Mouse (Mus musculus) limb, embryonic 12.5 days (tissue): ENCODE measurements around the gene 1810043G02Rik. TPM values are rescaled to one million over a fixed set of nuclear protein-coding genes. Genes with fewer than 3 reads are reported as not detected.
"Not testable (repeated sequence)": the region's sequence is repeated elsewhere in the genome, so short reads cannot be mapped to it uniquely, and the experiment has no call there.

Experiments used
- ATAC-seq: fragments of 200-750 bp; cut with Nextera tagmentation; 2 replicates; pipeline ENCODE4 v1.8.0; 2017; ENCODE audit warnings: low read depth, moderate TSS enrichment; ENCODE audit not compliant: insufficient number of reproducible peaks, insufficient read depth, low FRiP score, low TSS enrichment
- H3K27ac ChIP-seq: fragments of 300-500 bp; sonication (generic); 2 replicates; pipeline ENCODE4 v1.5.1; 2016; ENCODE audit warnings: mild to moderate bottlenecking, moderate library complexity
- H3K27me3 ChIP-seq: fragments of 300-500 bp; sonication (generic); 2 replicates; pipeline ENCODE4 v1.6.1; 2016; ENCODE audit warnings: mild to moderate bottlenecking, moderate library complexity
- H3K36me3 ChIP-seq: fragments of 300-500 bp; sonication (generic); 2 replicates; pipeline ENCODE4 v1.6.1; 2016; ENCODE audit warnings: mild to moderate bottlenecking, moderate library complexity
- H3K4me1 ChIP-seq: fragments of 300-500 bp; sonication (generic); replicated peaks from 2 replicates; pipeline ENCODE4 v1.6.1; 2016
- H3K4me2 ChIP-seq: fragments of 300-500 bp; sonication (generic); 2 replicates; pipeline ENCODE4 v1.6.1; 2016; ENCODE audit warnings: mild to moderate bottlenecking, moderate library complexity
- H3K4me3 ChIP-seq: fragments of 300-500 bp; sonication (generic); replicated peaks from 2 replicates; pipeline ENCODE4 v1.5.1; 2016; ENCODE audit warnings: mild to moderate bottlenecking
- H3K9ac ChIP-seq: fragments of 300-500 bp; sonication (generic); replicated peaks from 2 replicates; pipeline ENCODE4 v1.6.1; 2016; ENCODE audit warnings: mild to moderate bottlenecking, moderate library complexity
- H3K9me3 ChIP-seq: fragments of 300-500 bp; sonication (generic); 2 replicates; pipeline ENCODE4 v1.6.1; 2016; ENCODE audit warnings: mild to moderate bottlenecking, moderate library complexity
- WGBS: fragments of 180-500 bp; shearing (Covaris S2); methylation state at CpG from one replicate; pipeline ENCODE4 v1.1.7; 2016; 5-methylcytosine and 5-hydroxymethylcytosine counted together
- polyA plus RNA-seq: library from polyadenylated mRNA; unstranded; fragments of >200 nt; fragmentation: Nextera tagmentation; extraction: Ambion mirVana; gene quantifications from 2 replicates; pipeline ENCODE4 v1.2.1, GENCODE M21; 2016

Gene 1810043G02Rik
- polyA plus RNA-seq, 1 experiment from 2014 or later: 29.2 TPM

DNA sequence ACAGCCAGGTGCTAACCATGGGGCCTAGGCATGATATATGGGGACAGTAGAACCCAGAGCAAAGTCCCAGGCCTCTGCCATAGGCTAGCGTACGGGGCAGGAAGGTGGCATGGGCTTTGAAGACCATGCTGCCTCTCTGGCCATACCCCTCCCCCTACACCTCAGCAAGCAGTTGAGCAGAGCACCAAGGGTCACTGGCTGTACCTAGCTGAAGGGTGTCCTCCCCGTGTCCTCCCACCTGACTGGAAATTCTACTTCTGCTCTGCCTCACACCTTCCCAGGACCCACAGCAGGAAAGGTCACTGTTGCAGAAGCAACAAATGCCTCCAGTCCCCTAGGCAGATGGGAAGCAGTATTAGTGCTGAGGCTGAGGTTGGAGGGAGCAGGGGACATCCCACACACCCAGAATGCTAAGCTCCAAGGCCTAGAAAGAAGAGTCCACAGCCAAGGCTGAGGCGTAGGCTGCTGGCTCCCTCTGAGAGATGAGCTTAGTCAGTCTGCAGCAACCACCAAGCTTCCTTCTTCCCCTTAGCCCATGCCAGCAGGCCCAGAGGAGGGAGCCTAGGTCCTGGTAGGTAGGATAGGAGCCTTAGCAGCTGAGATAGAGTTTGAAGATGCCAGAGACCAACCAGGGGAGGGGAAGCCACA is 27.6 kb downstream of the 1810043G02Rik start:
- Histone ChIP-seq H3K4me3 (no peak overlapping the region), H3K27me3 (no peaks in the 10 kb centered on the region), H3K27ac (no peak overlapping the region), H3K36me3 (peaks cover 44% of the 10 kb centered on the region), H3K9me3 (no peaks in the 10 kb centered on the region), H3K9ac (no peak overlapping the region), H3K4me1 (peaks cover 37% of the 10 kb centered on the region), H3K4me2 (peak overlapping the region; percentile 88)
- ATAC-seq: no peak
- 83% methylated on average over 4 of the region's 4 CpGs for WGBS

GRCm38 (mm10) chr10:78007203-78007602 is 28.9 kb downstream of the 1810043G02Rik start:
- ATAC-seq: no peak
- no peaks in the 10 kb centered on the region for H3K27me3 ChIP-seq
- peaks cover 31% of the 10 kb centered on the region for H3K36me3 ChIP-seq
- H3K4me2 ChIP-seq: peak overlapping the region; percentile 88
- no peak overlapping the region for H3K27ac ChIP-seq
- peaks cover 37% of the 10 kb centered on the region for H3K4me1 ChIP-seq
- H3K4me3 ChIP-seq: peak overlapping the region; percentile 11; the same call in 1 of the 2 replicates
- no peaks in the 10 kb centered on the region for H3K9me3 ChIP-seq
- H3K9ac ChIP-seq: 0 out of 2 replicates have a peak overlapping the region, but pooled peaks have one; percentile 27
- WGBS: 34% methylated on average over 7 of the region's 7 CpGs

GRCm38 (mm10) chr10:78008169-78008568 is 29.8 kb downstream of the 1810043G02Rik start:
- H3K4me3 ChIP-seq: peak overlapping the region; percentile 78
- peak overlapping the region; percentile 88 for H3K4me2 ChIP-seq
- H3K27ac ChIP-seq: peak overlapping the region; percentile 98; the same call in 1 of the 2 replicates
- H3K9me3 ChIP-seq: no peaks in the 10 kb centered on the region
- H3K27me3 ChIP-seq: no peaks in the 10 kb centered on the region
- ATAC-seq: no peak
- H3K9ac ChIP-seq: peak overlapping the region; percentile 85
- 74% methylated on average over 3 of the region's 3 CpGs for WGBS
- peaks cover 37% of the 10 kb centered on the region for H3K4me1 ChIP-seq
- H3K36me3 ChIP-seq: peaks cover 22% of the 10 kb centered on the region; the same call in 1 of the 2 replicates

- H3K27ac ChIP-seq: peak overlapping the region; percentile 98
- peaks cover 37% of the 10 kb centered on the region for H3K4me1 ChIP-seq
- H3K27me3 ChIP-seq: no peaks in the 10 kb centered on the region
- WGBS: under 1% methylated on average over 59 of the region's 59 CpGs
- peak overlapping the region; percentile 88 for H3K4me2 ChIP-seq
- H3K4me3 ChIP-seq: peak overlapping the region; percentile 78
- H3K36me3 ChIP-seq: peaks cover 13% of the 10 kb centered on the region; the same call in 1 of the 2 replicates
- peak overlapping the region; percentile 85 for H3K9ac ChIP-seq
- peak; percentile 94 for ATAC-seq
- H3K9me3 ChIP-seq: no peaks in the 10 kb centered on the region; the same call in 1 of the 2 replicates
These were observed 31.0 kb downstream of the 1810043G02Rik start for GRCm38 (mm10) chr10:78009184-78009944.

- peak within 1 kb of the TSS; percentile 98 for H3K27ac ChIP-seq
- ATAC-seq: no peak; the same call in 1 of the 2 replicates
These were observed 31.6 kb downstream of the 1810043G02Rik start, which contains the start of gene Pfkl for GRCm38 (mm10) chr10:78009945-78010293. Pfkl (minus strand) TSS chr10:78010083.

DNA sequence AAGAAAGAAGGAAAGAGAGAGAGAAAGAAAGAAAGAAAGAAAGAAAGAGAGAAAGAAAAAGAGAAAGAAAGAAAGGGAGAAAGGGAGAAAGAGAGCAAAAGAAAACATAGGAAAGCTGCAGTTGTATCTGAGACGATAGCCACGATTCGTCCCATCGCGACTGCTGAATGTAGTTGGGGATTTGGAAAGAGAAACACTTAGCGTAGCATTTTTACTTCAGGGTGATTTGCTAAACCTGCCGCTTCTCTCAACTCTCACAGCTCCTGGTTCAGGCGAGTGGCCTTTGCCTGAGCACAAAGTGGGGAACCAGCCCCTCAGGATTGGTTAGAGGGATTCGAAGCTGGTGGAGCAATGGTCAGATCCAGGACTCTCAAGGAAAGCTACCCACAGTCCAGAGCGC is 32.0 kb downstream of the 1810043G02Rik start:
- peak overlapping the region; percentile 1; the same call in 1 of the 2 replicates for H3K9ac ChIP-seq
- peak overlapping the region; percentile 88 for H3K4me2 ChIP-seq
- no peak for ATAC-seq
- H3K36me3 ChIP-seq: peaks cover 3% of the 10 kb centered on the region; the same call in 1 of the 2 replicates
- H3K4me1 ChIP-seq: peaks cover 37% of the 10 kb centered on the region
- no peaks in the 10 kb centered on the region for H3K27me3 ChIP-seq
- 0 out of 2 replicates have a peak overlapping the region, but pooled peaks have one; percentile 3 for H3K4me3 ChIP-seq
- WGBS: 21% methylated on average over 10 of the region's 10 CpGs
- H3K9me3 ChIP-seq: peaks cover 8% of the 10 kb centered on the region; the same call in 1 of the 2 replicates
- peak overlapping the region; percentile 46; the same call in 1 of the 2 replicates for H3K27ac ChIP-seq

More at GRCm38 (mm10) chr10:78009945-78010293, 31.6 kb downstream of the 1810043G02Rik start, which contains the start of gene Pfkl:
- H3K4me3 ChIP-seq: peak within 1 kb of the TSS; percentile 78
- no peaks in the 10 kb centered on the region for H3K27me3 ChIP-seq
- peak within 1 kb of the TSS; percentile 85 for H3K9ac ChIP-seq
- peaks cover 7% of the 10 kb centered on the region; the same call in 1 of the 2 replicates for H3K36me3 ChIP-seq
- peaks cover 6% of the 10 kb centered on the region; the same call in 1 of the 2 replicates for H3K9me3 ChIP-seq
- 0% methylated on average over 9 of the region's 9 CpGs for WGBS
- H3K4me2 ChIP-seq: peak within 1 kb of the TSS; percentile 88
- H3K4me1 ChIP-seq: peaks cover 37% of the 10 kb centered on the region

GRCm38 (mm10) chr10:78011116-78011515 is 32.8 kb downstream of the 1810043G02Rik start:
- not testable (repeated sequence) for H3K36me3 ChIP-seq, H3K4me2 ChIP-seq, H3K27ac ChIP-seq, ATAC-seq, H3K4me3 ChIP-seq, H3K27me3 ChIP-seq, H3K9me3 ChIP-seq, H3K9ac ChIP-seq
- peaks cover 32% of the 10 kb centered on the region for H3K4me1 ChIP-seq
- WGBS: 94% methylated on average over 5 of the region's 5 CpGs

- no peak overlapping the region for H3K27ac ChIP-seq
- H3K4me2 ChIP-seq: no peak overlapping the region
- H3K9ac ChIP-seq: no peak overlapping the region
- H3K4me1 ChIP-seq: peaks cover 15% of the 10 kb centered on the region
- ATAC-seq: no peak
- no peaks in the 10 kb centered on the region for H3K36me3 ChIP-seq
- peaks cover 3% of the 10 kb centered on the region; the same call in 1 of the 2 replicates for H3K27me3 ChIP-seq
- 94% methylated on average over 18 of the region's 18 CpGs for WGBS
- no peak overlapping the region for H3K4me3 ChIP-seq
- H3K9me3 ChIP-seq: peaks cover 8% of the 10 kb centered on the region; the same call in 1 of the 2 replicates
These were observed 34.6 kb downstream of the 1810043G02Rik start for GRCm38 (mm10) chr10:78012661-78013495.

- Histone ChIP-seq H3K36me3 (no peaks in the 10 kb centered on the region), H3K4me1 (0 out of 2 replicates have a peak, but pooled peaks cover 1% of the 10 kb centered on the region), H3K4me2 (no peak overlapping the region), H3K9ac (no peak overlapping the region), H3K27ac (no peak overlapping the region), H3K4me3 (no peak overlapping the region), H3K27me3 (peaks cover 3% of the 10 kb centered on the region; the same call in 1 of the 2 replicates), H3K9me3 (peaks cover 8% of the 10 kb centered on the region; the same call in 1 of the 2 replicates)
- no peak for ATAC-seq
- WGBS: 94% methylated on average over 1 of the region's 1 CpGs
These were observed 37.2 kb downstream of the 1810043G02Rik start for GRCm38 (mm10) chr10:78015489-78015888.

GRCm38 (mm10) chr10:78016366-78016765 is 38.0 kb downstream of the 1810043G02Rik start:
- Histone ChIP-seq H3K9ac (no peak overlapping the region), H3K27ac (no peak overlapping the region), H3K4me3 (no peak overlapping the region), H3K36me3 (no peaks in the 10 kb centered on the region), H3K27me3 (peaks cover 3% of the 10 kb centered on the region; the same call in 1 of the 2 replicates), H3K4me2 (no peak overlapping the region), H3K9me3 (peaks cover 8% of the 10 kb centered on the region; the same call in 1 of the 2 replicates), H3K4me1 (no peaks in the 10 kb centered on the region)
- WGBS: 63% methylated on average over 5 of the region's 5 CpGs
- no peak for ATAC-seq
